Mouse (Mus musculus): ENCODE results near the gene Hs3st3b1.

Hs3st3b1 gene

GRCm38 (mm10) chr11:63922091-63922621 lies at the start of gene Hs3st3b1:
Gene Hs3st3b1 (minus strand): TSS chr11:63922290.
- in situ Hi-C loops (cut with MboI, MseI), result loop anchor here (5.0 to 25.0 kb wide), 3 partner anchors 155 to 1865 kb away; partner anchors contain the start of genes Cox10, Elac2 and Map2k4

GRCm38 (mm10) chr11:63971462-63971861 lies 49.4 kb upstream of the Hs3st3b1 start:
- in situ Hi-C loops (cut with MboI, MseI), result loop anchor here (25.0 kb wide), 1 partner anchor 559 kb away; no protein-coding TSS in a partner anchor

- in situ Hi-C loops (cut with MboI, MseI), result loop anchor here (25.0 kb wide), 1 partner anchor 559 kb away; no protein-coding TSS in a partner anchor
Measured at GRCm38 (mm10) chr11:63970818-63971217, 48.7 kb upstream of the Hs3st3b1 start.

- in situ Hi-C loops (cut with MboI, MseI), result loop anchor here (25.0 kb wide), 1 partner anchor 557 kb away; no protein-coding TSS in a partner anchor
Measured at GRCm38 (mm10) chr11:63969205-63969910, 47.3 kb upstream of the Hs3st3b1 start.

GRCm38 (mm10) chr11:63968388-63969035 lies 46.4 kb upstream of the Hs3st3b1 start:
- in situ Hi-C loops (cut with MboI, MseI), result loop anchor here (25.0 kb wide), 1 partner anchor 556 kb away; no protein-coding TSS in a partner anchor

GRCm38 (mm10) chr11:63967641-63968387 lies 45.7 kb upstream of the Hs3st3b1 start:
- in situ Hi-C loops (cut with MboI, MseI), result loop anchor here (25.0 kb wide), 1 partner anchor 556 kb away; no protein-coding TSS in a partner anchor

- in situ Hi-C loops (cut with MboI, MseI), result loop anchor here (25.0 kb wide), 1 partner anchor 553 kb away; no protein-coding TSS in a partner anchor
Measured at GRCm38 (mm10) chr11:63965437-63965836, 43.3 kb upstream of the Hs3st3b1 start.

GRCm38 (mm10) chr11:63957207-63957606 lies 35.1 kb upstream of the Hs3st3b1 start:
- in situ Hi-C loops (cut with MboI, MseI), result loop anchor here (25.0 kb wide), 1 partner anchor 545 kb away; no protein-coding TSS in a partner anchor

GRCm38 (mm10) chr11:63956748-63957147 lies 34.7 kb upstream of the Hs3st3b1 start:
- in situ Hi-C loops (cut with MboI, MseI), result loop anchor here (25.0 kb wide), 1 partner anchor 544 kb away; no protein-coding TSS in a partner anchor

GRCm38 (mm10) chr11:63953887-63954286 lies 31.8 kb upstream of the Hs3st3b1 start:
- in situ Hi-C loops (cut with MboI, MseI), result loop anchor here (25.0 kb wide), 1 partner anchor 542 kb away; no protein-coding TSS in a partner anchor

GRCm38 (mm10) chr11:63952743-63953191 lies 30.7 kb upstream of the Hs3st3b1 start:
- in situ Hi-C loops (cut with MboI, MseI), result loop anchor here (25.0 kb wide), 1 partner anchor 540 kb away; no protein-coding TSS in a partner anchor

GRCm38 (mm10) chr11:63951831-63952631 lies 29.9 kb upstream of the Hs3st3b1 start:
- in situ Hi-C loops (cut with MboI, MseI), result loop anchor here (25.0 kb wide), 1 partner anchor 540 kb away; no protein-coding TSS in a partner anchor

- in situ Hi-C loops (cut with MboI, MseI), result no loop called here
Measured at GRCm38 (mm10) chr11:63948371-63948770, 26.3 kb upstream of the Hs3st3b1 start.

GRCm38 (mm10) chr11:63947024-63947423 lies 24.9 kb upstream of the Hs3st3b1 start:
- in situ Hi-C loops (cut with MboI, MseI), result no loop called here

GRCm38 (mm10) chr11:63943947-63944346 lies 21.9 kb upstream of the Hs3st3b1 start:
- in situ Hi-C loops (cut with MboI, MseI), result no loop called here

- in situ Hi-C loops (cut with MboI, MseI), result no loop called here
Measured at GRCm38 (mm10) chr11:63943268-63943890, 21.3 kb upstream of the Hs3st3b1 start.

GRCm38 (mm10) chr11:63942177-63942576 lies 20.1 kb upstream of the Hs3st3b1 start:
- in situ Hi-C loops (cut with MboI, MseI), result no loop called here

- in situ Hi-C loops (cut with MboI, MseI), result no loop called here
Measured at GRCm38 (mm10) chr11:63936641-63937040, 14.6 kb upstream of the Hs3st3b1 start.

- in situ Hi-C loops (cut with MboI, MseI), result no loop called here
Measured at GRCm38 (mm10) chr11:63926901-63927300, 4.8 kb upstream of the Hs3st3b1 start.

GRCm38 (mm10) chr11:63925161-63925582 lies 3.1 kb upstream of the Hs3st3b1 start:
- in situ Hi-C loops (cut with MboI, MseI), result no loop called here
